Mouse (Mus musculus): ENCODE results near the gene Tctex1d2. TPM values are rescaled to one million over a fixed set of nuclear protein-coding genes. Genes with fewer than 3 reads are reported as not detected.
A peak's percentile ranks its signal among the peaks of the same experiment; 100 is the strongest.

Tctex1d2 gene
- polyA plus RNA-seq, 1 experiment from 2014 or later, result 29.3 TPM

DNA sequence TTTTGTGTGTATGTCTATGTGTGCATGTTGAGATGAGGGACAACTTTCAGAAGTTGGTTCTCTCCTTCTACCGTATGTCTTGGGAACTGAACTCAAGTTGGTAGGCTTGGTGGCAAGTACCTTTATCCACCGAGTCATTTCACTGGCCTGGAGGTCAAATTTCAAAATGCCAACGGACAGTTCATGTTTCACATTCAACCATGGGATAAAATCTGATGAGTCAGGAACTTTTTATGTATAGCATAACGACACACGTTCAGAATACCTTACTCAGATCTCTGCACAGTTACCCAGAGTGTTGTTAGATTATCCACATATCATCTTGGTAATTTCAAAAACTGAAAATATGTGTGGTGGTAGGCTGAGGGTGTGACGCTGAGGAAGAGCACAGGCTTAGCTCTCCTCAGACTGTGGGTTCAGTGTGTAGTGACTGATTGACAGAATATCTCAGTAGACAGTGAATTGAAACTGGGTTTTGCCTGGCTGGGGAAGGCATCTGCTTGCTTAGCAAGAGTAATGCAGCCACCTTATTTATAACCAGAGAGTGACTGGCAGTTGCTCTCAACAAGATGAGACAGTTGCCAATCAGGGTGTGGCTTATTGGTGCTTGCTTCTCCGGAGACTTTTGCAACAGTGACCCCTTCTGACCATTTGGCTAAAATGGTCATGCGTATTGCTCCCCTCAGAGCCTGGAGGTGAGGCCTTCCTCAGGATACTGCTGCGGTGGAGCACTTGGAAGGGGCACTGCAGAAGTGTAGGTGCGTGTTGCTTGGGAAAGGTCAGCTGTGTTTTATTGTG lies 38.3 kb downstream of the Tctex1d2 start:
- H3K36me3 ChIP-seq (ENCODE audit: control insufficient read depth, insufficient read depth, low read length), result peaks cover 58% of the 10 kb centered on the region
- H3K9ac ChIP-seq (ENCODE audit: low read length), result no peak overlapping the region
- H3K27me3 ChIP-seq (ENCODE audit: control insufficient read depth, insufficient read depth, low read length), result no peaks in the 10 kb centered on the region
- H3K9me3 ChIP-seq (ENCODE audit: control insufficient read depth, low read length), result no peaks in the 10 kb centered on the region
- H3K27ac ChIP-seq (replicated peaks in 1 of 2; ENCODE audit: control insufficient read depth in 1 of 2, insufficient read depth in 1 of 2, low read depth in 2 of 2, low read length in 2 of 2), result no peak overlapping the region
- no peak overlapping the region for H3K4me2 ChIP-seq (ENCODE audit: low read length)
- peaks cover under 1 to 2% of the 10 kb centered on the region in 2 experiments; a peak in 3 of 4 replicates for H3K4me1 ChIP-seq (ENCODE audit: control insufficient read depth in 2 of 2, insufficient read depth in 2 of 2, low read length in 2 of 2)
- no peak overlapping the region for H3K4me3 ChIP-seq (ENCODE audit: control insufficient read depth in 1 of 2, insufficient read depth in 1 of 2, low read depth in 1 of 2, low read length in 2 of 2)
- peak; percentile 47; the same call in 1 of the 2 replicates for ATAC-seq (ENCODE audit: insufficient number of reproducible peaks, insufficient read depth, low FRiP score, low read depth)
- WGBS, result 58% methylated on average over 10 of the region's 10 CpGs

DNA sequence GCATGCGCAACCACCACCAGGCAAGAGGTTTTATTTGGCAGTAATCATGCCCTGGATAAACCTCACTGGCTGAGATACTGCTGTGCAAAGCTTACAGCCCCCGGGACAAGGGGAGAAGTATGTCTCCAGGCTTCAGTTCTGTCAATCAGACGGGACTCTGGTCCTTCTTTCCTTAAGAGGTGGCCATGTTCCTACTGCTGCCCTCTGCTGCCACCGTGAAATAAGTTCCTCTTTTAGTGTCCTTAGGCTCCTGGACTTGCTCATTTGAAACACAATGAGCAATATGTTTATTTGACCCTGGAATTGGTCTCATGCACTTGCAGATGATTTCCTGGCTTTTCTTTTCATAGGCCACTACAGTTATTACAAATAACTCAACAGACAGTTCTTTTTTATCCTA lies 41.0 kb downstream of the Tctex1d2 start:
- Histone ChIP-seq H3K36me3 (ENCODE audit: control insufficient read depth, insufficient read depth, low read length) (peaks cover 55% of the 10 kb centered on the region), H3K4me1 (ENCODE audit: control insufficient read depth in 2 of 2, insufficient read depth in 2 of 2, low read length in 2 of 2) (peaks cover 7 to 12% of the 10 kb centered on the region in 2 experiments), H3K9ac (ENCODE audit: low read length) (no peak overlapping the region), H3K4me2 (ENCODE audit: low read length) (no peak overlapping the region), H3K27ac (replicated peaks in 1 of 2; ENCODE audit: control insufficient read depth in 1 of 2, insufficient read depth in 1 of 2, low read depth in 2 of 2, low read length in 2 of 2) (no peak overlapping the region), H3K27me3 (ENCODE audit: control insufficient read depth, insufficient read depth, low read length) (no peaks in the 10 kb centered on the region), H3K4me3 (ENCODE audit: control insufficient read depth in 1 of 2, insufficient read depth in 1 of 2, low read depth in 1 of 2, low read length in 2 of 2) (no peak overlapping the region), H3K9me3 (ENCODE audit: control insufficient read depth, low read length) (no peaks in the 10 kb centered on the region)
- 48% methylated on average over 4 of the region's 4 CpGs for WGBS
- ATAC-seq (ENCODE audit: insufficient number of reproducible peaks, insufficient read depth, low FRiP score, low read depth), result no peak

- H3K27ac ChIP-seq (replicated peaks in 1 of 2; ENCODE audit: control insufficient read depth in 1 of 2, insufficient read depth in 1 of 2, low read depth in 2 of 2, low read length in 2 of 2), result no peak overlapping the region
- no peaks in the 10 kb centered on the region for H3K27me3 ChIP-seq (ENCODE audit: control insufficient read depth, insufficient read depth, low read length)
- no peaks in the 10 kb centered on the region for H3K9me3 ChIP-seq (ENCODE audit: control insufficient read depth, low read length)
- ATAC-seq (ENCODE audit: insufficient number of reproducible peaks, insufficient read depth, low FRiP score, low read depth), result no peak
- no peak overlapping the region for H3K4me2 ChIP-seq (ENCODE audit: low read length)
- H3K9ac ChIP-seq (ENCODE audit: low read length), result no peak overlapping the region
- WGBS, result 94% methylated on average over 5 of the region's 5 CpGs
- no peak overlapping the region for H3K4me3 ChIP-seq (ENCODE audit: control insufficient read depth in 1 of 2, insufficient read depth in 1 of 2, low read depth in 1 of 2, low read length in 2 of 2)
- peaks cover 54% of the 10 kb centered on the region for H3K36me3 ChIP-seq (ENCODE audit: control insufficient read depth, insufficient read depth, low read length)
- peaks cover 7 to 12% of the 10 kb centered on the region in 2 experiments for H3K4me1 ChIP-seq (ENCODE audit: control insufficient read depth in 2 of 2, insufficient read depth in 2 of 2, low read length in 2 of 2)
Observed at GRCm38 (mm10) chr16:32461713-32462112, 42.2 kb downstream of the Tctex1d2 start.

- no peak overlapping the region for H3K9ac ChIP-seq (ENCODE audit: low read length)
- peaks cover 60% of the 10 kb centered on the region for H3K36me3 ChIP-seq (ENCODE audit: control insufficient read depth, insufficient read depth, low read length)
- H3K4me1 ChIP-seq (ENCODE audit: control insufficient read depth in 2 of 2, insufficient read depth in 2 of 2, low read length in 2 of 2), result peaks cover 7 to 12% of the 10 kb centered on the region in 2 experiments
- H3K4me3 ChIP-seq (ENCODE audit: control insufficient read depth in 1 of 2, insufficient read depth in 1 of 2, low read depth in 1 of 2, low read length in 2 of 2), result no peak overlapping the region
- 83% methylated on average over 16 of the region's 16 CpGs for WGBS
- ATAC-seq (ENCODE audit: insufficient number of reproducible peaks, insufficient read depth, low FRiP score, low read depth), result no peak
- H3K27me3 ChIP-seq (ENCODE audit: control insufficient read depth, insufficient read depth, low read length), result no peaks in the 10 kb centered on the region
- no peaks in the 10 kb centered on the region for H3K9me3 ChIP-seq (ENCODE audit: control insufficient read depth, low read length)
- peak overlapping the region; percentile 64 to 72 for H3K27ac ChIP-seq (replicated peaks in 1 of 2; ENCODE audit: control insufficient read depth in 1 of 2, insufficient read depth in 1 of 2, low read depth in 2 of 2, low read length in 2 of 2)
- 0 out of 2 replicates have a peak overlapping the region, but pooled peaks have one; percentile 27 for H3K4me2 ChIP-seq (ENCODE audit: low read length)
Observed at GRCm38 (mm10) chr16:32462950-32463349, 43.4 kb downstream of the Tctex1d2 start.

GRCm38 (mm10) chr16:32463426-32463825 lies 43.9 kb downstream of the Tctex1d2 start:
- no peaks in the 10 kb centered on the region for H3K27me3 ChIP-seq (ENCODE audit: control insufficient read depth, insufficient read depth, low read length)
- H3K9me3 ChIP-seq (ENCODE audit: control insufficient read depth, low read length), result no peaks in the 10 kb centered on the region
- H3K4me1 ChIP-seq (ENCODE audit: control insufficient read depth in 2 of 2, insufficient read depth in 2 of 2, low read length in 2 of 2), result peaks cover 7 to 12% of the 10 kb centered on the region in 2 experiments
- H3K9ac ChIP-seq (ENCODE audit: low read length), result no peak overlapping the region
- H3K4me2 ChIP-seq (ENCODE audit: low read length), result 0 out of 2 replicates have a peak overlapping the region, but pooled peaks have one; percentile 27
- WGBS, result 27% methylated on average over 2 of the region's 2 CpGs
- peak overlapping the region; percentile 72 to 75 for H3K27ac ChIP-seq (replicated peaks in 1 of 2; ENCODE audit: control insufficient read depth in 1 of 2, insufficient read depth in 1 of 2, low read depth in 2 of 2, low read length in 2 of 2)
- H3K4me3 ChIP-seq (ENCODE audit: control insufficient read depth in 1 of 2, insufficient read depth in 1 of 2, low read depth in 1 of 2, low read length in 2 of 2), result no peak overlapping the region
- ATAC-seq (ENCODE audit: insufficient number of reproducible peaks, insufficient read depth, low FRiP score, low read depth), result peak; percentile 76
- H3K36me3 ChIP-seq (ENCODE audit: control insufficient read depth, insufficient read depth, low read length), result peaks cover 60% of the 10 kb centered on the region

- Histone ChIP-seq H3K4me1 (ENCODE audit: control insufficient read depth in 2 of 2, insufficient read depth in 2 of 2, low read length in 2 of 2) (peaks cover 7 to 12% of the 10 kb centered on the region in 2 experiments), H3K27me3 (ENCODE audit: control insufficient read depth, insufficient read depth, low read length) (no peaks in the 10 kb centered on the region), H3K36me3 (ENCODE audit: control insufficient read depth, insufficient read depth, low read length) (peaks cover 54% of the 10 kb centered on the region), H3K4me3 (ENCODE audit: control insufficient read depth in 1 of 2, insufficient read depth in 1 of 2, low read depth in 1 of 2, low read length in 2 of 2) (no peak overlapping the region), H3K9me3 (ENCODE audit: control insufficient read depth, low read length) (no peaks in the 10 kb centered on the region), H3K9ac (ENCODE audit: low read length) (no peak overlapping the region), H3K27ac (replicated peaks in 1 of 2; ENCODE audit: control insufficient read depth in 1 of 2, insufficient read depth in 1 of 2, low read depth in 2 of 2, low read length in 2 of 2) (no peak overlapping the region), H3K4me2 (ENCODE audit: low read length) (no peak overlapping the region)
- no peak for ATAC-seq (ENCODE audit: insufficient number of reproducible peaks, insufficient read depth, low FRiP score, low read depth)
- 0% methylated on average over 1 of the region's 1 CpGs for WGBS
Observed at GRCm38 (mm10) chr16:32464908-32465307, 45.4 kb downstream of the Tctex1d2 start.

DNA sequence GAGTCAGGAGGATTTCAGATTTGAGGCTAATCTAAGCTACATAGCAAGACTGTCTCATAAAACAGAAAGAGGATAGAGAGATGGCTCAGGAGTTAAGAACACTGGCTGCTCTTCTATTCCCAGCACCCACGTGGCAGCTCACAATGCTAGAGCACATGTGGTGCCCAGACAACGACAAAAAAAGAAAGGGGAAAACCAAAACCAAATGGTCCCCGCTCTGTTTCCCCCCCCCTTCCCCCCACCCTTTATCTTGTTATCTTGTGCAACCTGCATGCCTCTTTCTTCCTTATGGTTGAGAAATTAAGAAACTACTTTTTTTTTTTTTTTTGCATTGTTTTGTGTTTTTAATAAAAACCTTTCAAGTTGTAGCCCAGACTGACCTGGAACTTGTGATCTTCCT lies 49.0 kb downstream of the Tctex1d2 start:
- no peak overlapping the region for H3K4me2 ChIP-seq (ENCODE audit: low read length)
- H3K9me3 ChIP-seq (ENCODE audit: control insufficient read depth, low read length), result no peaks in the 10 kb centered on the region
- H3K9ac ChIP-seq (ENCODE audit: low read length), result no peak overlapping the region
- H3K4me1 ChIP-seq (ENCODE audit: control insufficient read depth in 2 of 2, insufficient read depth in 2 of 2, low read length in 2 of 2), result peaks cover 4 to 5% of the 10 kb centered on the region in 2 experiments
- H3K27ac ChIP-seq (replicated peaks in 1 of 2; ENCODE audit: control insufficient read depth in 1 of 2, insufficient read depth in 1 of 2, low read depth in 2 of 2, low read length in 2 of 2), result no peak overlapping the region
- H3K36me3 ChIP-seq (ENCODE audit: control insufficient read depth, insufficient read depth, low read length), result peaks cover 72% of the 10 kb centered on the region
- no peak overlapping the region for H3K4me3 ChIP-seq (ENCODE audit: control insufficient read depth in 1 of 2, insufficient read depth in 1 of 2, low read depth in 1 of 2, low read length in 2 of 2)
- no peaks in the 10 kb centered on the region for H3K27me3 ChIP-seq (ENCODE audit: control insufficient read depth, insufficient read depth, low read length)
- WGBS, result 81% methylated on average over 3 of the region's 3 CpGs
- no peak for ATAC-seq (ENCODE audit: insufficient number of reproducible peaks, insufficient read depth, low FRiP score, low read depth)

Measured in heart, embryonic 14.5 days (tissue).